Mouse (Mus musculus) mesoderm, embryonic 11.5 days (tissue): Measurements from ENCODE around the gene Stk36.

ENCODE experiments used
- DNase-seq: peaks from one replicate; pipeline ENCODE4 v3.0.0-alpha.2; 2012; ENCODE audit warnings: low read depth, low spot score

Stk36 gene

DNA sequence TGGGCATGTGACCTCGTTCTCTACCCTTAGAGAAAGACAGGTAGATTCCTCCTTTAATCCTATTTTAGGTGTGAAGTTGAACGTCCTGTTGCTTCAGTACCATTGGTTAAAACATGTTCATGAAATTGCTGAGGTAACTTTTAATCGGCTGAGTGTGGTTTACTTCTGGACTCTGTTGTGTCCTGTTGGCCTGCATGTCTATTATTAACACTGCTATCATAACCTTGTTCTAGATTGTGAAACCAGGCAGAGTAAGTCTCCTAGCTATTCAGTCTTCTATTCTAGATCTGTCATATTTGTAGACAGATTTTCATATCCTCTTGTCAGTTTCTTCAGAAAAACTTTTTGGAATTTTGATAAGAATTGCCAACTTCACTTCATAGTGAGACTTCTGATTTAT lies 67.1 kb downstream of the Stk36 start:
- no peak for DNase-seq

GRCm38 (mm10) chr1:74672731-74673130 lies 71.5 kb downstream of the Stk36 start:
- no peak for DNase-seq

- no peak for DNase-seq
These were observed 75.6 kb downstream of the Stk36 start for GRCm38 (mm10) chr1:74676863-74677262.

GRCm38 (mm10) chr1:74677843-74678242 lies 76.6 kb downstream of the Stk36 start:
- no peak for DNase-seq
